Mouse (Mus musculus) megakaryocyte, adult 5-6 weeks (primary cell): ENCODE results near the gene Tcl1b2. TPM values are rescaled to one million over a fixed set of nuclear protein-coding genes. Genes with fewer than 3 reads are reported as not detected.
"Not testable (repeated sequence)": the region's sequence is repeated elsewhere in the genome, so short reads cannot be mapped to it uniquely, and the experiment has no call there.

Experiments used
- ATAC-seq: 2 replicates; pipeline ENCODE4 v1.8.0; 2016; ENCODE audit warnings: mild to moderate bottlenecking, inconsistent platforms; ENCODE audit not compliant: poor library complexity, severe bottlenecking
- total RNA-seq, 2 experiments: library from RNA; stranded (forward) in 1 of 2; stranded (reverse) in 1 of 2; fragments of 153-499, 151-499 nt in 1 of 2; fragments of 221-1000, 200-1000 nt in 1 of 2; gene quantifications; 2 replicates each; pipeline versions ENCODE4 v1.2.3 to v1.2.4; 2015 to 2017

Gene Tcl1b2
- total RNA-seq, 2 experiments from 2014 or later, result not detected

GRCm38 (mm10) chr12:105166734-105167133 lies 20.9 kb downstream of the Tcl1b2 start:
- ATAC-seq, result no peak

GRCm38 (mm10) chr12:105173366-105173765 lies 27.6 kb downstream of the Tcl1b2 start:
- no peak for ATAC-seq

- peak; percentile 66 for ATAC-seq
Observed at GRCm38 (mm10) chr12:105174318-105174717, 28.5 kb downstream of the Tcl1b2 start.

- ATAC-seq, result not testable (repeated sequence)
Observed at GRCm38 (mm10) chr12:105176044-105176443, 30.2 kb downstream of the Tcl1b2 start, which contains the start of gene Tcl1b5. TSS of gene Tcl1b5 (plus strand) at chr12:105176344.

GRCm38 (mm10) chr12:105181040-105181644 lies 35.3 kb downstream of the Tcl1b2 start:
- ATAC-seq, result not testable (repeated sequence)

GRCm38 (mm10) chr12:105188980-105189379 lies 43.2 kb downstream of the Tcl1b2 start:
- peak; percentile 69 for ATAC-seq

- ATAC-seq, result not testable (repeated sequence)
Observed at GRCm38 (mm10) chr12:105190743-105191142, 44.9 kb downstream of the Tcl1b2 start, which contains the start of gene Tcl1b3. TSS of gene Tcl1b3 (plus strand) at chr12:105191043.

GRCm38 (mm10) chr12:105199684-105200497 lies 54.1 kb downstream of the Tcl1b2 start:
- ATAC-seq, result not testable (repeated sequence)

- not testable (repeated sequence) for ATAC-seq
Observed at GRCm38 (mm10) chr12:105201657-105202056, 55.8 kb downstream of the Tcl1b2 start, which contains the start of gene Tcl1b4. TSS of gene Tcl1b4 (plus strand) at chr12:105201957.

Other genes starting within 250 kb of the Tcl1b2 start
- gene Syne3, start 136.2 kb upstream of the Tcl1b2 start, total RNA-seq (2015), result 14.1 and 17.8 TPM in 2 replicates
- gene Syne3, start 136.2 kb upstream of the Tcl1b2 start, total RNA-seq (2017), result 26.9 and 28.4 TPM in 2 replicates
- 24.8 and 35.1 TPM in 2 replicates for gene Glrx5, start 113.3 kb upstream of the Tcl1b2 start, total RNA-seq (2015)
- 10.0 and 10.7 TPM in 2 replicates for gene Glrx5, start 113.3 kb upstream of the Tcl1b2 start, total RNA-seq (2017)
- not detected in 2 replicates for gene Tcl1b1, start 13.7 kb downstream of the Tcl1b2 start, total RNA-seq (2015)
- not detected in 2 replicates for gene Tcl1b1, start 13.7 kb downstream of the Tcl1b2 start, total RNA-seq (2017)
- gene Tcl1b5, start 30.3 kb downstream of the Tcl1b2 start, total RNA-seq (2015), result not detected in 2 replicates
- gene Tcl1b5, start 30.3 kb downstream of the Tcl1b2 start, total RNA-seq (2017), result not detected in 2 replicates
- gene Tcl1b3, start 45.0 kb downstream of the Tcl1b2 start, total RNA-seq (2015), result not detected in 2 replicates
- not detected in 2 replicates for gene Tcl1b3, start 45.0 kb downstream of the Tcl1b2 start, total RNA-seq (2017)
- not detected in 2 replicates for gene Tcl1b4, start 55.9 kb downstream of the Tcl1b2 start, total RNA-seq (2015)
- not detected in 2 replicates for gene Tcl1b4, start 55.9 kb downstream of the Tcl1b2 start, total RNA-seq (2017)
- not detected in 2 replicates for gene Tcl1, start 76.8 kb downstream of the Tcl1b2 start, total RNA-seq (2015)
- not detected in 2 replicates for gene Tcl1, start 76.8 kb downstream of the Tcl1b2 start, total RNA-seq (2017)
- gene Tunar, start 187.9 kb downstream of the Tcl1b2 start, total RNA-seq (2015), result not detected in 2 replicates
- not detected in 2 replicates for gene Tunar, start 187.9 kb downstream of the Tcl1b2 start, total RNA-seq (2017)